Mouse (Mus musculus) left cerebral cortex, postnatal 36 days (tissue): ENCODE data around the gene Nt5c2. TPM values are rescaled to one million over a fixed set of nuclear protein-coding genes. Genes with fewer than 3 reads are reported as not detected.

Experiments
- DNase-seq, 2 experiments: peaks; one replicate each; pipeline ENCODE4 v3.0.0; 2021 to 2022; ENCODE audit warnings: low spot score in 2 of 2, mixed read lengths in 1 of 2
- intact Hi-C: fragments of 180-260 bp; cut with DNase I; formaldehyde crosslinking; loops from one replicate; pipeline ENCODE4 v1.15.1; 2025
- total RNA-seq, 2 experiments: library from RNA; stranded (reverse); gene quantifications; 2 replicates each; pipeline ENCODE4 v1.2.3; 2021

Gene Nt5c2
- total RNA-seq, 2 experiments from 2014 or later: 68.1 to 78.8 TPM

DNA sequence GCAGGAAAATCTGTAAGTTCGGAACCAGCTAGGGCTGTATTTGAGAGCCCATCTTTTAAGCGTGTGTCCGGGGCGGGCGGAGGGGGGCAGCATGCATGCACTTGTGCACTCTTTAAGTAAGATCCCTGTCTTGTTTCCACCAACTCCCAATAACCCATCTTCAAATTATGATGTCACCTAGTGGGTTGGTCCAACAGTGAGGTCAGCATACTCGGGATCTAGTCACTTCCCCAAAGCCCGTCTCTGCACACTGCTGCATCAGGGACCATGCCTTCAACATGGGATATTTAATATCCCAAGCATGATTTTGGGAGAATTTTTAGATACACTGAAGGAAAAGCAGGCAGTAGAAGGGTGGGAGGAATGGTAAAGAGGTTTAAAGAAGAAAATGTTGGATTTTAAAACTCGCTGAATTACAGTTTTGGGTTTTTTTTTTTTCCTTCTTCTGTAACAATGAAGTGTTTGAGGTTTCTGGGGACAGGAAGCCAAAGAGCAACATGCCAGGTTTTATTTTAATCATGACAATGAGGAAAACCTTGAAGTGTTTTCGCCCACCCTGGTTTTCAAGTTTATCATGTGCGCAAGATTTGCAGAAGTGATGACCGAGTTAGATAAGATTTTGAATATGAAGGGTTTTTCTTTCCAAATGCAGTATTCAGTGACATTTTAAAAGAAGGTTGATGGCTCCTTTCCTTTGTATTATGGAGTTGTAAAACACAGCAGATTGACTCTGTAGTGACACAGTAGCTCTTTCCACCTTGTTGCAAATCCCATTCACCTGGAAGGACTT, 177.5 kb downstream of the Nt5c2 start:
- no peak for DNase-seq
- intact Hi-C loops: no loop called here

DNA sequence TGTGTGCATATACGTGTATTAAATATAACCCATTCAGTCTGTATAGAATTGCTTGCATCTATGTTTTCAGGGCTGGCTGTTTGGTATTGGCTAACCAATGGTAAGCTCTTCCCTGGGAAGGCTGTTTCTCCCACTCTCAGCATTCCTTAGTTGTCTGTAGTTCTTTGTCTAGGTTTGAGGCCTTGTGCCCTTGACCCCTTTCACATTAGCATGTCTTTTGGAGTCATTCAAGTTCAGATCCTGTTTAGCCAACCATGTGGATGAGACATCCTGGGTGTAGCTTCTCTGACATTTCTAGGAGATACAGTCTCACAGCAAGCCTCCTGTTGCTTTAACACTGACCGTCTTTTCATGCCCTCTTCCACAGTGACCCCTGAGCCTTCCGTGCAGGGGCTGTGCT, 178.9 kb downstream of the Nt5c2 start:
- intact Hi-C loops: no loop called here
- DNase-seq: no peak

DNA sequence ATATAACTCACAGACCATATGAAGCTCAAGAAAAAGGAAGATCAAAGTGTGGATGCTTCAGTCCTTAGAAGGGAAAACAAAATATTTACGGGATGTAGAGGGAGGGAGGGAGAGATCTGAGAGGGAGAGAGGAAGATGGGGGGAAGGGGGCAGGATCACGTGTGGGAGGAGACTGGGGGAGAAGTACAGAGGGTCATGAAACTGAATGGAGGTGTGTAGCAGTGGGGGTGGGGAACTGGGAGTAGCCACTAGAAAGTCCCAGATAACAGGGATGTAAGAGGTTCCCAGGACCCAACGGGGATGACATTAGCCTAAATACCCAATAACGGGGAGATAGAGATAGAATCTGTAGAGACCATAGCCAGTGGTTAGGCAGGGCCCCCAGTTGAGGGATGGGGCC, 179.6 kb downstream of the Nt5c2 start:
- DNase-seq: no peak
- intact Hi-C loops: no loop called here

DNA sequence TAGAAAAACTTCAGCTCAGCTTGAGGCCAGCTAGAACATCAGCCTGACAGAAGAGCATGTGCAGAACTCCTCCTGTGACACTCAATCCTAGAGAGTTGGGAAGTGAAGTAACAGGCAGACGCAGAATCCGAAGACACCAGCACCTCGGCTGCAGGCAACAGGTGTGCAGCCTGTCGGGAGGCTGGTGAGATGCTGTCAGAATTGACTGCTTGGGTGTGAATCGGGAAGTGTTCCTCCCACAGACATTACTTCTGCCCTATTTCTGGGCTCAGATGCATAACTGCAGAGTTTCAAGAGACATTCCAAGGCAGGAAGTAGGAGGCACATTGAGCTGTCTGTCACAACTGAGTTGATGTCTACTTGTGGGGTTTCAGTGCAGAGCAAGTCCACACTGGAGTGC, 180.7 kb downstream of the Nt5c2 start:
- DNase-seq: peak; percentile 22 to 39
- intact Hi-C loops: no loop called here

Other genes with a start within 250 kb of the Nt5c2 start
- 100 to 1,000 TPM; 209 to 221 TPM for gene Ina, start 455 bp downstream of the Nt5c2 start, total RNA-seq
- gene Pcgf6, start 35.8 kb upstream of the Nt5c2 start, total RNA-seq: 10 to 100 TPM; 11.7 to 18.1 TPM
- gene Taf5, start 52.6 kb upstream of the Nt5c2 start, total RNA-seq: 1 to 10 TPM; 5.9 to 6.0 TPM
- gene Usmg5, start 75.5 kb upstream of the Nt5c2 start, total RNA-seq: 100 to 1,000 TPM; 648 to 693 TPM
- gene Pdcd11, start 75.6 kb upstream of the Nt5c2 start, total RNA-seq: 10 to 100 TPM; 12.5 to 16.2 TPM
- gene Calhm2, start 123.1 kb upstream of the Nt5c2 start, total RNA-seq: 1 to 10 TPM; 6.1 to 6.7 TPM
- gene Calhm1, start 129.1 kb upstream of the Nt5c2 start, total RNA-seq: not detected
- gene Calhm3, start 142.6 kb upstream of the Nt5c2 start, total RNA-seq: not detected
- 100 to 1,000 TPM; 201 to 207 TPM for gene Neurl1a, start 163.7 kb upstream of the Nt5c2 start, total RNA-seq